ENCODE assay signal across 32 mouse cellular contexts in the genomic region with DNA sequence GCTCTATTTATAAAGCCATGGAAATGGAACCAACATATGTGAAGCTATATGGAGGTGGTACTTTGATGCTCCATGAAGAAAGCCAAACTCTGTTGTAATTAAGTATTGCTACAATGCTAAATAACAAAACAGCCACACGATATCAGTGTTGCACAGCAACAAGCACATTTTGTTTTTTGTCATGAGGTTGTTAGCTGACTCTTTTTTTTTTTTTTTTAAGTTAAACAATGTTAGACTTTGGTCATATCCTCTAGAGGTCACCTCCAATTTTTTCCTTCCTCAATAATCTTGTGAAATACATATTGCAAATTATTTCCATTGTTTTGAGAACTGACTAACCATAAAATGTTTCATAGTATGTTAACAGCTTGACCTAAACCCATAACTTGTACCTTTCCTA.
"Had no signal": no experiment of that assay in that cellular context is flagged by ENCODE, and none has a peak within 500 bp of the region (broad histone marks: within the 10 kb centered on the region; RNA-seq: fewer than 3 reads in every experiment).

No protein-coding gene starts in this region.

- H3K4me3 ChIP-seq: left cerebral cortex, adult 2 months; limb, embryonic 10.5 days; limb, embryonic 12.5 days; limb, embryonic 13.5 days; limb, embryonic 15.5 days; liver, embryonic 12.5 days; liver, embryonic 13.5 days; liver, embryonic 15.5 days; lung, embryonic 15.5 days; megakaryocyte, embryonic 14.5 days; midbrain, embryonic 10.5 days; midbrain, embryonic 12.5 days; midbrain, embryonic 15.5 days; myocyte; neural tube, embryonic 12.5 days had no signal

- ATAC-seq: liver, embryonic 12.5 days; liver, postnatal 0 days; lung, postnatal 0 days; midbrain, embryonic 15.5 days; midbrain, embryonic 16.5 days had no signal

- H3K36me3 ChIP-seq: limb, embryonic 10.5 days; limb, embryonic 12.5 days; limb, embryonic 13.5 days; limb, embryonic 15.5 days; liver, embryonic 12.5 days; liver, embryonic 13.5 days; liver, embryonic 15.5 days; lung, embryonic 15.5 days; midbrain, embryonic 10.5 days; midbrain, embryonic 12.5 days; midbrain, embryonic 15.5 days; neural tube, embryonic 12.5 days had no signal

- DNase-seq: left cerebral cortex, postnatal 4 days; liver; liver, embryonic 13.5 days; liver, postnatal 0 days; lung, adult 18-20 months; lung, adult 2 months; lung, embryonic 14.5 days; lung, postnatal 10 days; lung, postnatal 14 days; lung, postnatal 36 days; lung, postnatal 4 days; midbrain, embryonic 14.5 days had no signal

- H3K9me3 ChIP-seq: limb, embryonic 10.5 days; limb, embryonic 12.5 days; limb, embryonic 13.5 days; limb, embryonic 15.5 days; liver, embryonic 12.5 days; liver, embryonic 13.5 days; liver, embryonic 15.5 days; lung, embryonic 15.5 days; megakaryocyte, embryonic 14.5 days; midbrain, embryonic 10.5 days; midbrain, embryonic 12.5 days; midbrain, embryonic 15.5 days; neural tube, embryonic 12.5 days had no signal

- H3K9ac ChIP-seq: limb, embryonic 12.5 days; limb, embryonic 13.5 days; limb, embryonic 15.5 days; liver, embryonic 12.5 days; liver, embryonic 13.5 days; liver, embryonic 14.5 days; liver, embryonic 15.5 days; liver, postnatal 0 days; lung, embryonic 14.5 days; lung, embryonic 15.5 days; midbrain, embryonic 12.5 days; midbrain, embryonic 15.5 days; neural tube, embryonic 12.5 days had no signal

- H3K27me3 ChIP-seq: limb, embryonic 12.5 days; limb, embryonic 13.5 days; limb, embryonic 15.5 days; liver, embryonic 12.5 days; liver, embryonic 13.5 days; liver, embryonic 15.5 days; lung, embryonic 15.5 days; megakaryocyte, embryonic 14.5 days; midbrain, embryonic 12.5 days; midbrain, embryonic 15.5 days; neural tube, embryonic 12.5 days had no signal

- H3K27ac ChIP-seq: left cerebral cortex, adult 2 months; limb, embryonic 10.5 days; limb, embryonic 12.5 days; limb, embryonic 13.5 days; limb, embryonic 15.5 days; liver, embryonic 12.5 days; liver, embryonic 13.5 days; liver, embryonic 14.5 days; liver, embryonic 15.5 days; lung, embryonic 15.5 days; macrophage; midbrain, embryonic 10.5 days; midbrain, embryonic 12.5 days; midbrain, embryonic 15.5 days; neural tube, embryonic 12.5 days had no signal

- H3K4me2 ChIP-seq: limb, embryonic 12.5 days; limb, embryonic 13.5 days; limb, embryonic 15.5 days; liver, embryonic 11.5 days; liver, embryonic 12.5 days; liver, embryonic 13.5 days; liver, embryonic 15.5 days; lung, embryonic 14.5 days; lung, embryonic 15.5 days; midbrain, embryonic 11.5 days; midbrain, embryonic 12.5 days; midbrain, embryonic 15.5 days; neural tube, embryonic 12.5 days had no signal

- H3K4me1 ChIP-seq: limb, embryonic 10.5 days; limb, embryonic 12.5 days; limb, embryonic 13.5 days; limb, embryonic 15.5 days; liver, embryonic 12.5 days; liver, embryonic 13.5 days; liver, embryonic 15.5 days; lung, embryonic 15.5 days; megakaryocyte, embryonic 14.5 days; midbrain, embryonic 10.5 days; midbrain, embryonic 12.5 days; midbrain, embryonic 15.5 days; neural tube, embryonic 12.5 days had no signal
